Mouse (Mus musculus): ENCODE data around the gene Rxfp3.

DNA sequence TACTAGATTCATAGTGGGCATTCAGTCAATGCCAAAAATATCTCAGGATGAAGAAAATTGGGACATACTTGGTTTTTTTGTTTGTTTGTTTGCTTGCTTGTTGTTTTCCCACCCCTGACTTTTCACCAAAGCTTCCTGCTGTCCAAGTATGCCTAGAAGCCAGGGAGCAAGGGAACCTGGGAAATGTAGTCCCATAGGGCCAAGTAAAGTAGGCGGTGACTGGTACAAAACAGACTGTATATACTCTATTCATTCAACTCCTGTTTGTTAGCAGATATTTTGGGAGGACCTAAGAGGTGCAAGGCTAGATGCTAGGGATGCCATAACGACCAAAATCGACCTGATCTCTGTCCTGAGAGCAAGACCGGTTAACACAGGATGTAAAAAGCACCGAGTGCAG is 38.0 kb downstream of the Rxfp3 start:
- TF ChIP-seq CTCF (IDR thresholded peaks at IDR 0.05) = no peak
- TF ChIP-seq POLR2A (IDR thresholded peaks at IDR 0.05; ENCODE audit: insufficient read depth, low read depth, low read length) = no peak
